15 mouse cellular contexts compared by ENCODE assay signal in the genomic region with DNA sequence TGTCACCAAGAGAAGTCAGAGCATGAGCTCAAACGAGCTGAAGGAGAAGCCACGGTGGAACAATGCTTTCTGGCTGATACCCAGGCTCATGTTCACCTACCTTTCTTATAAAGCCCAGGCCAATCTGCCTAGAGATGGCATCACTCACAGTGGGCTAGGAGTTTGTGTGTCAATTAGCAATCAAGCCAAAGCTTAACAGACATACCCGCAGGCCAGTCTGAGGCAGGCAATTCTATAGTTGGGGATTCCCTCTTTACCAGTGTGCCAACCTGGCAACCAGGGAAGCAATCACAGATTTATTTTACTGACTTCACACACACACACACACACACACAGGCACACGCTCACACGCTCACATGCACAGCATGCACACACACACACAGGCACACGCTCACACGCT.
"Had no signal": no experiment of that assay in that cellular context is flagged by ENCODE, and none has a peak within 500 bp of the region (broad histone marks: within the 10 kb centered on the region; RNA-seq: fewer than 3 reads in every experiment).

No protein-coding gene starts in this region.

- H3K27me3 ChIP-seq: lung, embryonic 15.5 days; midbrain, embryonic 13.5 days; midbrain, embryonic 15.5 days; neural tube, embryonic 12.5 days; stomach, embryonic 15.5 days had no signal

- ATAC-seq: midbrain, embryonic 13.5 days; midbrain, embryonic 15.5 days had no signal

- H3K4me2 ChIP-seq: lung, embryonic 15.5 days; midbrain, embryonic 11.5 days; midbrain, embryonic 13.5 days; midbrain, embryonic 15.5 days; neural tube, embryonic 12.5 days; stomach, embryonic 15.5 days had no signal

- H3K36me3 ChIP-seq: lung, embryonic 15.5 days; midbrain, embryonic 13.5 days; midbrain, embryonic 15.5 days; neural tube, embryonic 12.5 days; stomach, embryonic 15.5 days had no signal

- H3K27ac ChIP-seq: lung, embryonic 15.5 days; macrophage; midbrain, embryonic 13.5 days; midbrain, embryonic 15.5 days; neural tube, embryonic 12.5 days; stomach, embryonic 15.5 days; stomach, postnatal 0 days had no signal

- H3K4me3 ChIP-seq: lung, embryonic 15.5 days; midbrain, embryonic 13.5 days; midbrain, embryonic 15.5 days; neural tube, embryonic 12.5 days; stomach, embryonic 15.5 days had no signal

- H3K9ac ChIP-seq: lung, embryonic 15.5 days; midbrain, embryonic 13.5 days; midbrain, embryonic 15.5 days; neural tube, embryonic 12.5 days; stomach, embryonic 15.5 days had no signal

- H3K9me3 ChIP-seq: lung, embryonic 15.5 days; midbrain, embryonic 13.5 days; midbrain, embryonic 15.5 days; neural tube, embryonic 12.5 days; stomach, embryonic 15.5 days had no signal

- DNase-seq: lung, adult 2 months; lung, postnatal 14 days; lung, postnatal 36 days; right cerebral cortex, postnatal 14 days; thymus, adult 2 months; thymus, postnatal 25 days; thymus, postnatal 4 days had no signal

- H3K4me1 ChIP-seq: midbrain, embryonic 13.5 days; midbrain, embryonic 15.5 days; neural tube, embryonic 12.5 days; stomach, embryonic 15.5 days had no signal
